Mouse (Mus musculus): ENCODE measurements around the gene Sertad2.

DNA sequence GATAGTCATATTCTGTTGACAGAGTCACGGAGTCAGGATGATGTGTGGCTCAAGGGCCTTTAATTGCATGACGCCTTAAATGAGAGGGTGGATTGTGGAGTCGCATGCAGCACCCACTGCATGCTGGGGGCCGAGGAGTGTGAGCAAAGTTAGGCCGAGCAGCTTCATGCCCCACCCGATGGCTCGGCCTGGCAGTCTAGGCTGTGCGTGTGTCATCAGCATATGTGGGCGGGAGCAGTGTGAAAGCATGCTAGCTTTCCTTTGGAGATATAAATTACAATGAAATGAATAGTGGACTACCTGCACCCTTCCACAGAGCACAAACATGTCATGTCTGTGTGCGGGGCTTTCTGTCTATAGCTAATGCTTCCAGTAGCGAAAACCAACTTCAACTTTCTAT lies 65.4 kb downstream of the Sertad2 start:
- TF ChIP-seq CTCF (IDR thresholded peaks at IDR 0.05; ENCODE audit: insufficient read depth, low read length): no peak
- no peak for TF ChIP-seq POLR2A (IDR thresholded peaks at IDR 0.05; ENCODE audit: borderline replicate concordance, extremely low read depth, low read depth, low read length)

Measured in lung, adult 2 months (tissue).